Mouse (Mus musculus): ENCODE data around the gene Atp6v0b.

- TF ChIP-seq POLR2A (IDR thresholded peaks at IDR 0.05; ENCODE audit: insufficient read depth, low read depth, low read length) (no peak), CTCF (IDR thresholded peaks at IDR 0.05) (no peak)
Observed at GRCm38 (mm10) chr4:117841566-117841965, 45.6 kb downstream of the Atp6v0b start.
